Mouse (Mus musculus): ENCODE results near the gene Actl6a. TPM values are rescaled to one million over a fixed set of nuclear protein-coding genes. Genes with fewer than 3 reads are reported as not detected.

Gene Actl6a
- polyA plus RNA-seq, 2 experiments, result 31.0 to 73.7 TPM

DNA sequence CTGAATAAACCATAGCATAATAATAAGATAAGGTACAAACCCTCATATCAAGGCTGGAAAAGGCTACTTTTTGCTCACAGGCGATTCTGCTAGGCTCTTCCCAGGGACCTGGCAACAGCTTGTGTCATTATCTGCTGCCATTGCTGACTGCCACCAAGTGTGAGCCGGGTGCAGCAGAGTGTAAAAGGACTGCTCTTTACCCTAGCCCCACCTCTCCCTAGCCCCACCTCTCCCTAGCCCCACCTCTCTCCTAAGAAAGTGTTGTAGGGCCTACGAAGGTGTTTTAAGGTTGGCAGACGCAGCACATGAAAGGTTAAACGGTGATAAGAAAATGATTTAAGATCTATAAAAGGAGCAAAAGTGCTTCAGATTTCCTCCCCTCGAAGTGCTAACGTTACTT lies 57.8 kb downstream of the Actl6a start:
- Histone ChIP-seq H3K9me3 (ENCODE audit: control insufficient read depth, low read length) (no peaks in the 10 kb centered on the region), H3K27me3 (ENCODE audit: control insufficient read depth, insufficient read depth, low read length) (no peaks in the 10 kb centered on the region), H3K36me3 (replicated peaks; ENCODE audit: control insufficient read depth, insufficient read depth, low read depth) (no peaks in the 10 kb centered on the region), H3K9ac (replicated peaks) (no peak overlapping the region), H3K4me1 (replicated peaks; ENCODE audit: control insufficient read depth in 2 of 2, insufficient read depth in 2 of 2, low read length in 1 of 2) (no peaks in the 10 kb centered on the region), H3K27ac (no peak overlapping the region), H3K4me3 (ENCODE audit: insufficient read depth in 1 of 2, low read depth in 2 of 2, low read length in 2 of 2) (no peak overlapping the region), H3K4me2 (ENCODE audit: low read depth) (no peak overlapping the region)
- TF ChIP-seq EP300 (IDR thresholded peaks at IDR 0.05; ENCODE audit: low read depth) (no peak), CTCF (IDR thresholded peaks at IDR 0.05; ENCODE audit: low read depth) (no peak)
- WGBS (ENCODE audit: insufficient replicate concordance), result 43% methylated on average over 7 of the region's 7 CpGs
- DNase-seq (ENCODE audit: low read depth in 3 of 3, low spot score in 3 of 3) (no peak), ATAC-seq (ENCODE audit: insufficient read depth) (no peak)

- DNase-seq (ENCODE audit: low read depth in 3 of 3, low spot score in 3 of 3) (no peak), ATAC-seq (ENCODE audit: insufficient read depth) (no peak)
- H3K9ac ChIP-seq (replicated peaks), result no peak overlapping the region
- no peak overlapping the region for H3K27ac ChIP-seq
- H3K36me3 ChIP-seq (replicated peaks; ENCODE audit: control insufficient read depth, insufficient read depth, low read depth), result no peaks in the 10 kb centered on the region
- H3K27me3 ChIP-seq (ENCODE audit: control insufficient read depth, insufficient read depth, low read length), result no peaks in the 10 kb centered on the region
- H3K9me3 ChIP-seq (ENCODE audit: control insufficient read depth, low read length), result no peaks in the 10 kb centered on the region
- TF ChIP-seq CTCF (IDR thresholded peaks at IDR 0.05; ENCODE audit: low read depth), result no peak
- TF ChIP-seq EP300 (IDR thresholded peaks at IDR 0.05; ENCODE audit: low read depth), result no peak
- H3K4me1 ChIP-seq (replicated peaks; ENCODE audit: control insufficient read depth in 2 of 2, insufficient read depth in 2 of 2, low read length in 1 of 2), result no peaks in the 10 kb centered on the region
- WGBS (ENCODE audit: insufficient replicate concordance), result 43% methylated on average over 2 of the region's 2 CpGs
- H3K4me3 ChIP-seq (ENCODE audit: insufficient read depth in 1 of 2, low read depth in 2 of 2, low read length in 2 of 2), result no peak overlapping the region
- H3K4me2 ChIP-seq (ENCODE audit: low read depth), result no peak overlapping the region
Observed at GRCm38 (mm10) chr3:32770781-32771180, 64.7 kb downstream of the Actl6a start.

Other genes starting within 250 kb of the Actl6a start
- not detected in 2 replicates for gene Kcnmb3, start 214.1 kb upstream of the Actl6a start, polyA plus RNA-seq (2012; rRNA removed)
- not detected in 2 replicates for gene Kcnmb3, start 214.1 kb upstream of the Actl6a start, polyA plus RNA-seq (2014; fragmentation: Nextera tagmentation; extraction: Ambion mirVana)
- gene Zfp639, start 196.0 kb upstream of the Actl6a start, polyA plus RNA-seq (2012; rRNA removed), result 14.5 and 18.5 TPM in 2 replicates
- 18.8 and 20.4 TPM in 2 replicates for gene Zfp639, start 196.0 kb upstream of the Actl6a start, polyA plus RNA-seq (2014; fragmentation: Nextera tagmentation; extraction: Ambion mirVana)
- gene Mfn1, start 176.8 kb upstream of the Actl6a start, polyA plus RNA-seq (2012; rRNA removed), result 6.4 and 8.6 TPM in 2 replicates
- 11.0 and 12.6 TPM in 2 replicates for gene Mfn1, start 176.8 kb upstream of the Actl6a start, polyA plus RNA-seq (2014; fragmentation: Nextera tagmentation; extraction: Ambion mirVana)
- gene Gnb4, start 89.7 kb upstream of the Actl6a start, polyA plus RNA-seq (2012; rRNA removed), result 3.2 and 4.1 TPM in 2 replicates
- gene Gnb4, start 89.7 kb upstream of the Actl6a start, polyA plus RNA-seq (2014; fragmentation: Nextera tagmentation; extraction: Ambion mirVana), result 6.9 and 8.8 TPM in 2 replicates
- gene Ndufb5, start 30.7 kb downstream of the Actl6a start, polyA plus RNA-seq (2012; rRNA removed), result 90.6 and 112 TPM in 2 replicates
- gene Ndufb5, start 30.7 kb downstream of the Actl6a start, polyA plus RNA-seq (2014; fragmentation: Nextera tagmentation; extraction: Ambion mirVana), result 157 and 163 TPM in 2 replicates
- gene Mrpl47, start 31.3 kb downstream of the Actl6a start, polyA plus RNA-seq (2012; rRNA removed), result 5.5 and 8.4 TPM in 2 replicates
- gene Mrpl47, start 31.3 kb downstream of the Actl6a start, polyA plus RNA-seq (2014; fragmentation: Nextera tagmentation; extraction: Ambion mirVana), result 24.0 and 24.7 TPM in 2 replicates
- gene Usp13, start 111.2 kb downstream of the Actl6a start, polyA plus RNA-seq (2012; rRNA removed), result 0.09 and 0.29 TPM in 2 replicates
- 0.18 and 0.25 TPM in 2 replicates for gene Usp13, start 111.2 kb downstream of the Actl6a start, polyA plus RNA-seq (2014; fragmentation: Nextera tagmentation; extraction: Ambion mirVana)